Mouse (Mus musculus) regulatory T cell (primary cell): ENCODE results near the gene Mtor.

ENCODE experiments used
- in situ Hi-C: fragments of 300-600 bp; cut with MboI, MseI; formaldehyde crosslinking; loops from one replicate; pipeline ENCODE4 v1.15.1; 2025; ENCODE audit warnings: high pct_unique_total_duplicates

Mtor gene

GRCm38 (mm10) chr4:148448179-148448852, at the start of gene Mtor:
Gene Mtor, plus strand, starts transcription at chr4:148448611.
- in situ Hi-C loops: loop anchor here (10.0 kb wide), 2 partner anchors 414 to 494 kb away; partner anchors contain the start of genes Clcn6 and Mthfr

GRCm38 (mm10) chr4:148399437-148400094, 48.8 kb upstream of the Mtor start:
- in situ Hi-C loops: loop anchor here (5.0 kb wide), 1 partner anchor 287 kb away; no protein-coding TSS in a partner anchor

- in situ Hi-C loops: loop anchor here (5.0 kb wide), 1 partner anchor 291 kb away; no protein-coding TSS in a partner anchor
These were observed 45.0 kb upstream of the Mtor start for GRCm38 (mm10) chr4:148403402-148403801.

GRCm38 (mm10) chr4:148404748-148405147, 43.7 kb upstream of the Mtor start:
- in situ Hi-C loops: loop anchor here (5.0 kb wide), 1 partner anchor 292 kb away; no protein-coding TSS in a partner anchor

- in situ Hi-C loops: no loop called here
These were observed 43.1 kb upstream of the Mtor start for GRCm38 (mm10) chr4:148405255-148405788.

GRCm38 (mm10) chr4:148408256-148408975, 40.0 kb upstream of the Mtor start:
- in situ Hi-C loops: no loop called here

- in situ Hi-C loops: no loop called here
These were observed 32.8 kb upstream of the Mtor start for GRCm38 (mm10) chr4:148415575-148415974.

GRCm38 (mm10) chr4:148417074-148417526, 31.3 kb upstream of the Mtor start:
- in situ Hi-C loops: no loop called here

GRCm38 (mm10) chr4:148417559-148417958, 30.9 kb upstream of the Mtor start:
- in situ Hi-C loops: no loop called here

- in situ Hi-C loops: no loop called here
These were observed 21.2 kb upstream of the Mtor start for GRCm38 (mm10) chr4:148426950-148427850.

GRCm38 (mm10) chr4:148428544-148428943, 19.9 kb upstream of the Mtor start:
- in situ Hi-C loops: no loop called here

GRCm38 (mm10) chr4:148429121-148429520, 19.3 kb upstream of the Mtor start:
- in situ Hi-C loops: no loop called here

- in situ Hi-C loops: no loop called here
These were observed 18.7 kb upstream of the Mtor start for GRCm38 (mm10) chr4:148429686-148430085.

- in situ Hi-C loops: no loop called here
These were observed 17.4 kb upstream of the Mtor start for GRCm38 (mm10) chr4:148430880-148431519.

- in situ Hi-C loops: no loop called here
These were observed 15.9 kb upstream of the Mtor start for GRCm38 (mm10) chr4:148432488-148432887.

- in situ Hi-C loops: no loop called here
These were observed 15.1 kb upstream of the Mtor start for GRCm38 (mm10) chr4:148433336-148433735.

- in situ Hi-C loops: no loop called here
These were observed 14.6 kb upstream of the Mtor start for GRCm38 (mm10) chr4:148433813-148434212.

GRCm38 (mm10) chr4:148434554-148434953, 13.9 kb upstream of the Mtor start:
- in situ Hi-C loops: no loop called here

- in situ Hi-C loops: loop anchor here (5.0 kb wide), 1 partner anchor 258 kb away; no protein-coding TSS in a partner anchor
These were observed 13.3 kb upstream of the Mtor start for GRCm38 (mm10) chr4:148435106-148435505.

GRCm38 (mm10) chr4:148435657-148436330, 12.6 kb upstream of the Mtor start:
- in situ Hi-C loops: loop anchor here (5.0 kb wide), 1 partner anchor 258 kb away; no protein-coding TSS in a partner anchor
